Mouse (Mus musculus): ENCODE data around the gene Gm5592. TPM values are rescaled to one million over a fixed set of nuclear protein-coding genes. Genes with fewer than 3 reads are reported as not detected.
"Not testable (repeated sequence)": the region's sequence is repeated elsewhere in the genome, so short reads cannot be mapped to it uniquely, and the experiment has no call there.

The Gm5592 gene
- total RNA-seq (2021): not detected
- long read RNA-seq, experiment 1: 0 reads
- long read RNA-seq, experiment 2: 0 reads

DNA sequence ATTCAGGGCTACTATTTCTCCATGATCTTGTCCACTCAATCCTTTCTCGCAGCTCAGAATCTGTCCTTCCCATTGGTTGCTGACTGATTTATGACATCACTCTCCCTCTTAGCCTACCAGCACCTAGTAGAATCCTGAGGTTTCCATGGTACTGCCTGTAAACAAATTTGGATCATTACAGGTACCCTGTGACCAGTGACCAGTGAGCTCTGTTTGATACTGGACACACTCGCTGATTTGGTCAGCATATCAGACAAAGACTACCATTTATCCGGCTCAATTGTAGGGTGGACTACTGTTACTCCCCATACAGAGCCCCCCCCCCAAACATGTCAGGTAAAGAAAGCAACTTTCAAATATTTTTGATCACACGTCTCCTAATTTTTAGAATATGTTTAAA lies at the start of gene Gm5592:
TSS of gene Gm5592 (plus strand) at position 301 of the 400 bp plus-strand sequence.
- DNase-seq (ENCODE audit: low spot score in 2 of 2): not testable (repeated sequence)

GRCm38 (mm10) chr7:41155806-41156205 lies 2.2 kb downstream of the Gm5592 start:
- DNase-seq (ENCODE audit: low spot score in 2 of 2): not testable (repeated sequence)

DNA sequence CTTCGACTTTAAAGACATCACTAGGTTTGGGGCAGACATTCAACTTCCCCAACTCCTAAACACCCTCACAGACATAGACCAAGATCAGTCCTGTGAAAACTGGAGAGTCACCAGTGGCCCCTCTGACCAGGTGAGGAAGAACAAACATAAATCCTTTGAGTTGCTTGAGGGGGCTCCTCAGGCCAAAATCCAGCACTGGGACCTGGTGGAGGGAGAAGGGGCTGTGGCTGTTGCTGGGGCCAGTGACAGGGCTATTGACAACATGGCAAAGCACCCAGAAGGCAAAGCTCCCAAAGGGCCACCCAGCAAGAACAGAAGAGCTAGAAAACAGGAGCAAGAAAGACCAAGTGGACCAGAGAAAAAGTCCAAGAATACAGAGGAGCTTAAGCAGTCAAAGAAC lies 4.2 kb downstream of the Gm5592 start:
- DNase-seq (ENCODE audit: low spot score in 2 of 2): not testable (repeated sequence)

GRCm38 (mm10) chr7:41158562-41158961 lies 4.9 kb downstream of the Gm5592 start:
- not testable (repeated sequence) for DNase-seq (ENCODE audit: low spot score in 2 of 2)

DNA sequence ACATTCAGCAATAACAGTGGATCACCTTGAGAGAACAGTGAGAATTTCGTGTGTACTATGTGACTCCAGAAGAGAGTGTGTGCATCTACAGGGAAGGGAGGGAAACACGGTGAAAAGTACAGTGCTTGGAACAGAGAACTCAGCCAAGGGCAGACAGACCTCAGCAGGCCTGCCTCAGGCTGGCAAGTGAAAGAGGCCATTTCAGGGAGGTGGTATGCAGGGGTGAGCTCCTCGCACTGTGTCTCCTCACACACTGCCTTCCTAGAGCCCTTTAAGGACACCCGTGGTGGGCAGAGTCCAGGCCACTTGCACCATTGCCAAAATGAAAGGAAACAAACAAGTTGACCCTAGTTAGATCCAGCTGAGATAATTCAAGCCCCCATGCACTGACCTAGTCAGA lies 40.0 kb downstream of the Gm5592 start:
- DNase-seq (ENCODE audit: low spot score in 2 of 2): no peak

Other genes with a start within 250 kb of the Gm5592 start
- not detected for gene 4930433I11Rik, start 166.3 kb upstream of the Gm5592 start, total RNA-seq (2021)
- not detected for gene Gm4884, start 121.1 kb upstream of the Gm5592 start, total RNA-seq (2021)
- gene AI987944, start 239.5 kb downstream of the Gm5592 start, total RNA-seq (2021): 10 to 100 TPM; 10.8 to 11.0 TPM